8 mouse cellular contexts compared by ENCODE assay signal in the genomic region with DNA sequence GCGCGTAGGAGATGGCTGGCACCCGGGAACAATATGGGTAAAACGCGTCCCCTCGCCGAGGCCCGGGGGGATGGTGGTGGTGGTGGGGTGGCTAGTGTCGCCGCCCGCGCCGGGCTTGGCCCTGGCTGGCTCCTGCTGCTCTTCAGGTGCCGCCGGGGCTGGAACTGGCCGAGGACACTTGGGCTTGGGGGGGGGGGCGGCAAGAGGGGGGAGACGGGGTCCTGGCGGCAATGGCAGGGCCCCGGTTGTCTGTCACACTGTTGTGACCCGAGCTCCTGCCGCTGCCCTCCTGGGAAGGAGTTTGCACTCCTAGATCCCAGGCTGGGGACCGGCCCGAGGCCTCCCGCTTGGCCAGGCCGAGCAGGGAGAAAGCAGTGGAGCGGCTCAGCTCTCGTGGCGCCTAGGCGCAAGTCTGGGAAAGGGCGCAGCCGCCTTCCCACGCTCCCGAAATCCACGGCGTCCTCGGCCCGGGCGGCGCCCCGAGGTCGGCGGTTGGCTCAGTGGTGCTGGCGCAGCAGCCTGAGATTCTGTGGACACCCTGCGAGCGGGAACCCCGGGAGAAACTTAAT. TPM values are rescaled to one million over a fixed set of nuclear protein-coding genes. Genes with fewer than 3 reads are reported as not detected.
A peak's percentile ranks its signal among the peaks of the same experiment; 100 is the strongest.
DNase-seq lines count a peak whose midpoint lies in the region; ATAC-seq and TF ChIP-seq lines count a peak whose summit lies in the region.

No protein-coding gene starts in this region.

- intact Hi-C loops in left cerebral cortex, adult 2 months (cut with DNase I): loop anchor here (5.0 to 10.0 kb wide), 2 partner anchors 77 to 169 kb away; no protein-coding TSS in a partner anchor

- peak overlapping the region; percentile 58 for H3K9ac ChIP-seq in hindbrain, embryonic 11.5 days (ENCODE audit: low read depth, low read length)

- peak; percentile 77 for ATAC-seq in hindbrain, embryonic 11.5 days (ENCODE audit: low FRiP score)

- H3K27ac ChIP-seq in cerebellum, adult 2 months (ENCODE audit: insufficient read depth, low read length): peak overlapping the region; percentile 63
- 0 out of 2 replicates have a peak overlapping the region, but pooled peaks have one; percentile 20 for H3K27ac ChIP-seq in hindbrain, embryonic 11.5 days (ENCODE audit: low read depth, low read length)
- peak overlapping the region; percentile 70 for H3K27ac ChIP-seq in left cerebral cortex, adult 2 months

- H3K4me1 ChIP-seq in cerebellum, adult 2 months (ENCODE audit: control insufficient read depth, insufficient read depth, low read length): no peaks in the 10 kb centered on the region; the same call in 1 of the 2 replicates
- no peaks in the 10 kb centered on the region for H3K4me1 ChIP-seq in hindbrain, embryonic 11.5 days (replicated peaks; ENCODE audit: control insufficient read depth, insufficient read depth, low read length)

- H3K4me3 ChIP-seq in cerebellum, adult 2 months (replicated peaks; ENCODE audit: insufficient read depth, low read depth, low read length): peak overlapping the region; percentile 67
- peak overlapping the region; percentile 49 for H3K4me3 ChIP-seq in hindbrain, embryonic 11.5 days (ENCODE audit: low read depth, low read length)
- H3K4me3 ChIP-seq in left cerebral cortex, adult 2 months: peak overlapping the region; percentile 45

- peak; percentile 62 to 84 for DNase-seq in adrenal gland, adult (ENCODE audit: inconsistent age in 2 of 2, low spot score in 1 of 2)
- DNase-seq in cerebellum, adult 2 months: peak; percentile 49 to 64
- peak; percentile 28 for DNase-seq in frontal cortex, postnatal 36 days (ENCODE audit: low spot score in 2 of 2)
- peak; percentile 54 for DNase-seq in hindbrain, embryonic 11.5 days (ENCODE audit: low spot score)
- peak; percentile 15 to 28 for DNase-seq in left cerebral cortex, adult 2 months (ENCODE audit: extremely low spot score in 1 of 2, low spot score in 2 of 2)
- peak; percentile 41 to 61 for DNase-seq in lung, postnatal 4 days
- peak; percentile 18 for DNase-seq in right cerebral cortex, postnatal 4 days
- DNase-seq in thymus, postnatal 0 days (ENCODE audit: low spot score): no peak

- no peaks in the 10 kb centered on the region for H3K9me3 ChIP-seq in hindbrain, embryonic 11.5 days (ENCODE audit: control insufficient read depth, low read length)

- 0 out of 2 replicates have a peak, but pooled peaks have one; percentile 12 for TF ChIP-seq POLR2A in cerebellum, adult 2 months (IDR thresholded peaks at IDR 0.05; ENCODE audit: borderline replicate concordance, insufficient read depth, low read length)

- peak overlapping the region; percentile 69 for H3K4me2 ChIP-seq in hindbrain, embryonic 11.5 days (replicated peaks; ENCODE audit: low read depth, low read length)

- no peaks in the 10 kb centered on the region for H3K27me3 ChIP-seq in cerebellum, adult 2 months (ENCODE audit: control insufficient read depth, insufficient read depth, low read length)
- peaks cover 9% of the 10 kb centered on the region; the same call in 1 of the 2 replicates for H3K27me3 ChIP-seq in hindbrain, embryonic 11.5 days (ENCODE audit: control insufficient read depth, insufficient read depth, low read length)

- no peaks in the 10 kb centered on the region for H3K36me3 ChIP-seq in hindbrain, embryonic 11.5 days (ENCODE audit: control insufficient read depth, insufficient read depth, low read length)

- 10% methylated on average over 30 of the region's 47 CpGs for WGBS in cerebellum, adult 2 months
- 14% methylated on average over 22 of the region's 47 CpGs for WGBS in hindbrain, embryonic 11.5 days

- no peak for TF ChIP-seq CTCF in cerebellum, adult 2 months (IDR thresholded peaks at IDR 0.05; ENCODE audit: borderline replicate concordance, insufficient read depth, low read depth, low read length)
- no peak for TF ChIP-seq CTCF in left cerebral cortex, adult 2 months (IDR thresholded peaks at IDR 0.05)

RNA-seq across cellular contexts. Expression of a gene that starts 0.9 kb away (rescaled TPM):
- 16.3 and 18.1 TPM in 2 replicates for polyA plus RNA-seq in cerebellum, adult 2 months (2012; rRNA removed)
- 3.0 and 3.7 TPM in 2 replicates for polyA plus RNA-seq in hindbrain, embryonic 11.5 days (2014; fragmentation: Nextera tagmentation; extraction: Ambion mirVana)
- total RNA-seq in left cerebral cortex, adult 2 months (2021): 10 to 100 TPM; 23.0 to 24.4 TPM
- 1.7 and 2.0 TPM in 2 replicates for polyA plus RNA-seq in thymus, postnatal 0 days (2015; fragmentation: Nextera tagmentation; extraction: Ambion mirVana)

Comparison
In these comparisons a context has a peak if more than half of its experiments do, and no peak if none do; other contexts are left out.
1. H3K27ac ChIP-seq: peak in every context shown above with its lines; median percentile 70 in left cerebral cortex, adult 2 months; 63 in cerebellum, adult 2 months; 20 in hindbrain, embryonic 11.5 days.